Mouse (Mus musculus) E14TG2a.4 (cell line): ENCODE measurements around the gene Olfr826.
"Not testable (repeated sequence)": the region's sequence is repeated elsewhere in the genome, so short reads cannot be mapped to it uniquely, and the experiment has no call there.

Experiments used
- H3K27me3 ChIP-seq: 2 replicates; pipeline ENCODE4 v1.6.1; 2014; ENCODE audit warnings: low read length, control low read depth; ENCODE audit not compliant: insufficient read depth
- H3K36me3 ChIP-seq: 2 replicates; pipeline ENCODE4 v1.6.1; 2014; ENCODE audit warnings: low read length, control low read depth; ENCODE audit not compliant: insufficient read depth
- H3K4me1 ChIP-seq: replicated peaks from 2 replicates; pipeline ENCODE4 v1.6.1; 2014; ENCODE audit warnings: low read depth, low read length, control low read depth
- H3K4me3 ChIP-seq: replicated peaks from 2 replicates; pipeline ENCODE4 v1.5.1; 2014; ENCODE audit warnings: mild to moderate bottlenecking, low read length
- H3K9me3 ChIP-seq: 2 replicates; pipeline ENCODE4 v1.6.1; 2014; ENCODE audit warnings: low read length, control low read depth
- CTCF ChIP-seq: conservative IDR thresholded peaks from 2 replicates; pipeline ENCODE4 v1.5.1; 2014; ENCODE audit warnings: low read length
- NANOG ChIP-seq: IDR thresholded peaks from 2 replicates; pipeline ENCODE4 v1.6.1; 2014; ENCODE audit warnings: borderline replicate concordance, low read length, mixed read lengths
- POU5F1 ChIP-seq: IDR thresholded peaks from 2 replicates; pipeline ENCODE4 v1.6.1; 2014; ENCODE audit warnings: low read length, borderline replicate concordance

Gene Olfr826

GRCm38 (mm10) chr10:130184086-130184485 is at the start of gene Olfr826:
Olfr826 (minus strand) TSS chr10:130184186.
- Histone ChIP-seq H3K27me3 (no peaks in the 10 kb centered on the region), H3K36me3 (no peaks in the 10 kb centered on the region), H3K4me1 (no peaks in the 10 kb centered on the region), H3K4me3 (no peak within 1 kb of the TSS), H3K9me3 (no peaks in the 10 kb centered on the region)
- TF ChIP-seq CTCF (no peak), POU5F1 (no peak)

- no peaks in the 10 kb centered on the region for H3K4me1 ChIP-seq
- H3K36me3 ChIP-seq = no peaks in the 10 kb centered on the region
- H3K4me3 ChIP-seq = no peak overlapping the region
- no peaks in the 10 kb centered on the region for H3K27me3 ChIP-seq
- H3K9me3 ChIP-seq = no peaks in the 10 kb centered on the region
- TF ChIP-seq CTCF (no peak), POU5F1 (no peak), NANOG (no peak)
Measured at GRCm38 (mm10) chr10:130232117-130232516, 48.1 kb upstream of the Olfr826 start.

- no peaks in the 10 kb centered on the region for H3K4me1 ChIP-seq
- H3K36me3 ChIP-seq = no peaks in the 10 kb centered on the region
- no peaks in the 10 kb centered on the region for H3K27me3 ChIP-seq
- no peaks in the 10 kb centered on the region; the same call in 1 of the 2 replicates for H3K9me3 ChIP-seq
- H3K4me3 ChIP-seq = no peak overlapping the region
- no peak for TF ChIP-seq POU5F1
- peak; percentile 39 for TF ChIP-seq CTCF
Measured at GRCm38 (mm10) chr10:130229584-130229983, 45.6 kb upstream of the Olfr826 start.

- H3K4me3 ChIP-seq = no peak overlapping the region
- H3K4me1 ChIP-seq = no peaks in the 10 kb centered on the region
- no peaks in the 10 kb centered on the region for H3K27me3 ChIP-seq
- no peaks in the 10 kb centered on the region for H3K36me3 ChIP-seq
- H3K9me3 ChIP-seq = no peaks in the 10 kb centered on the region; the same call in 1 of the 2 replicates
- no peak for TF ChIP-seq NANOG
- TF ChIP-seq POU5F1 = no peak
- TF ChIP-seq CTCF = peak; percentile 81
Measured at GRCm38 (mm10) chr10:130228246-130228645, 44.3 kb upstream of the Olfr826 start.

GRCm38 (mm10) chr10:130225034-130225433 is 41.0 kb upstream of the Olfr826 start:
- H3K27me3 ChIP-seq = no peaks in the 10 kb centered on the region
- H3K9me3 ChIP-seq = no peaks in the 10 kb centered on the region; the same call in 1 of the 2 replicates
- no peaks in the 10 kb centered on the region for H3K4me1 ChIP-seq
- H3K4me3 ChIP-seq = no peak overlapping the region
- no peaks in the 10 kb centered on the region for H3K36me3 ChIP-seq
- TF ChIP-seq NANOG (no peak), CTCF (no peak), POU5F1 (no peak)

GRCm38 (mm10) chr10:130214303-130214702 is 30.3 kb upstream of the Olfr826 start, which contains the start of gene Olfr827:
Olfr827 (minus strand) TSS chr10:130214403.
- no peak within 1 kb of the TSS for H3K4me3 ChIP-seq
- no peaks in the 10 kb centered on the region for H3K27me3 ChIP-seq
- no peaks in the 10 kb centered on the region for H3K4me1 ChIP-seq
- no peaks in the 10 kb centered on the region for H3K36me3 ChIP-seq
- H3K9me3 ChIP-seq = no peaks in the 10 kb centered on the region
- TF ChIP-seq POU5F1 (no peak), CTCF (no peak), NANOG (no peak)

GRCm38 (mm10) chr10:130166666-130167065 is 17.3 kb downstream of the Olfr826 start, which contains the start of gene Olfr825:
Olfr825 (minus strand) TSS chr10:130166766.
- TF ChIP-seq NANOG (no peak), POU5F1 (no peak), CTCF (no peak)
- Histone ChIP-seq H3K4me3 (no peak within 1 kb of the TSS), H3K9me3 (no peaks in the 10 kb centered on the region), H3K4me1 (no peaks in the 10 kb centered on the region), H3K36me3 (no peaks in the 10 kb centered on the region), H3K27me3 (no peaks in the 10 kb centered on the region)

GRCm38 (mm10) chr10:130165196-130165595 is 18.8 kb downstream of the Olfr826 start:
- no peak for TF ChIP-seq NANOG
- TF ChIP-seq POU5F1 = no peak
- TF ChIP-seq CTCF = no peak
- no peaks in the 10 kb centered on the region for H3K36me3 ChIP-seq
- no peaks in the 10 kb centered on the region for H3K9me3 ChIP-seq
- no peaks in the 10 kb centered on the region for H3K27me3 ChIP-seq
- H3K4me3 ChIP-seq = no peak overlapping the region
- no peaks in the 10 kb centered on the region for H3K4me1 ChIP-seq

GRCm38 (mm10) chr10:130144121-130144520 is 39.9 kb downstream of the Olfr826 start:
- Histone ChIP-seq H3K4me3 (no peak overlapping the region), H3K36me3 (no peaks in the 10 kb centered on the region), H3K4me1 (no peaks in the 10 kb centered on the region), H3K9me3 (no peaks in the 10 kb centered on the region), H3K27me3 (no peaks in the 10 kb centered on the region)
- TF ChIP-seq NANOG (no peak), CTCF (no peak), POU5F1 (no peak)

GRCm38 (mm10) chr10:130142481-130142880 is 41.5 kb downstream of the Olfr826 start:
- not testable (repeated sequence) for H3K27me3 ChIP-seq, H3K9me3 ChIP-seq, H3K4me3 ChIP-seq, H3K36me3 ChIP-seq, H3K4me1 ChIP-seq
